Mouse (Mus musculus): Measurements from ENCODE around the gene Myocd.

DNA sequence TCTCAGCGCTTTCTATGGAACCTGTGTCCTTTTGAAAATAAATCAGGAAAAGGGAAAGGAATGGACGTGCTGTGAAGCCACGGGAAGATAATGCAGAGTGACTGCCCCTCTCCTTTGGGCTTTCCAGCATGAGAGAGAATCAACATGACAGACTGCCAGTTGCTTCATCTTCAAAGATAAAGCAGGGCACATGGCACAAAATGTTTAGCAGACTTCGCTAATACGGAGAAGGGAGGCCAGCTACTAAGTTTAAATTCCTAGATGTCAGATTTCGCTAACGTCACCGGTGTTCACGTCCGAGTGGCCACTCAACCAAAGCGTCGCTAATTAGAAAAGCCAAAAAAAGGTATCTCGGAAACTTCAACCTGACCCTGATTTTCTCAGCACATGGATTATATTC lies 65.1 kb downstream of the Myocd start:
- TF ChIP-seq CTCF (IDR thresholded peaks at IDR 0.05; ENCODE audit: borderline replicate concordance, control insufficient read depth, extremely low read depth, insufficient read depth, low read length, poor library complexity) (no peak), POLR2A (IDR thresholded peaks at IDR 0.05; ENCODE audit: control insufficient read depth, extremely low read depth, insufficient read depth, low read length, poor library complexity) (no peak)
